Mouse (Mus musculus): ENCODE measurements around the gene Tbc1d30. TPM values are rescaled to one million over a fixed set of nuclear protein-coding genes. Genes with fewer than 3 reads are reported as not detected.

The Tbc1d30 gene
- polyA plus RNA-seq, 1 experiment from 2014 or later: 2.8 TPM

- Histone ChIP-seq H3K4me3 (no peak overlapping the region), H3K36me3 (no peaks in the 10 kb centered on the region), H3K27me3 (no peaks in the 10 kb centered on the region), H3K9me3 (no peaks in the 10 kb centered on the region), H3K4me1 (no peaks in the 10 kb centered on the region), H3K9ac (no peak overlapping the region), H3K4me2 (replicated peaks) (no peak overlapping the region), H3K27ac (no peak overlapping the region)
- no peak for ATAC-seq (ENCODE audit: insufficient number of reproducible peaks, insufficient read depth, low FRiP score, low TSS enrichment)
- WGBS: 12% methylated on average over 7 of the region's 7 CpGs
Observed at GRCm38 (mm10) chr10:121330940-121331339, 20.1 kb downstream of the Tbc1d30 start.

DNA sequence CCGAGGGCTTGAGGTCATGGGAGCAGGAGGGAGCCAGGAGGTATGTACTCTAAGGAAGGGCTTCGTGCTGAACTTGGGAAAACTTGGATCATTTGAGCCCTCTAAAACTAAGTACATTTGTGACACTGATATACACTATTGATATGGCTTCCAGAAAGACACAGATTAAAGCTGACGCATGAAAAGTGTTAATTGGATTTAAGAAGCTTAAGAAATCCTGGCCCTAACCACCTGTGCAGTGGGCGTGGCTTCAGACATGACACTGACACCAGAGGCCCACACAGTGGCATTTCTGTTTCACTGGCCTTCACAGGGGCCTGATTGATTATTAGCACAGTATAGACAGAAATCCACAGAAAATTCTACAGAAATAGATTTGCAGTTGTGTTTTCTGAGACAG is 21.5 kb downstream of the Tbc1d30 start:
- 64% methylated on average over 4 of the region's 4 CpGs for WGBS
- H3K4me1 ChIP-seq: no peaks in the 10 kb centered on the region

GRCm38 (mm10) chr10:121326167-121326566 is 24.9 kb downstream of the Tbc1d30 start:
- Histone ChIP-seq H3K4me3 (no peak overlapping the region), H3K27ac (no peak overlapping the region), H3K36me3 (no peaks in the 10 kb centered on the region), H3K27me3 (no peaks in the 10 kb centered on the region), H3K4me2 (replicated peaks) (no peak overlapping the region), H3K9ac (no peak overlapping the region), H3K4me1 (no peaks in the 10 kb centered on the region), H3K9me3 (no peaks in the 10 kb centered on the region)
- ATAC-seq (ENCODE audit: insufficient number of reproducible peaks, insufficient read depth, low FRiP score, low TSS enrichment): no peak

More for the DNA sequence above, 21.5 kb downstream of the Tbc1d30 start:
- Histone ChIP-seq H3K4me3 (no peak overlapping the region), H3K36me3 (no peaks in the 10 kb centered on the region), H3K9me3 (no peaks in the 10 kb centered on the region), H3K4me2 (replicated peaks) (no peak overlapping the region), H3K9ac (no peak overlapping the region), H3K27me3 (no peaks in the 10 kb centered on the region), H3K27ac (no peak overlapping the region)
- no peak for ATAC-seq (ENCODE audit: insufficient number of reproducible peaks, insufficient read depth, low FRiP score, low TSS enrichment)

DNA sequence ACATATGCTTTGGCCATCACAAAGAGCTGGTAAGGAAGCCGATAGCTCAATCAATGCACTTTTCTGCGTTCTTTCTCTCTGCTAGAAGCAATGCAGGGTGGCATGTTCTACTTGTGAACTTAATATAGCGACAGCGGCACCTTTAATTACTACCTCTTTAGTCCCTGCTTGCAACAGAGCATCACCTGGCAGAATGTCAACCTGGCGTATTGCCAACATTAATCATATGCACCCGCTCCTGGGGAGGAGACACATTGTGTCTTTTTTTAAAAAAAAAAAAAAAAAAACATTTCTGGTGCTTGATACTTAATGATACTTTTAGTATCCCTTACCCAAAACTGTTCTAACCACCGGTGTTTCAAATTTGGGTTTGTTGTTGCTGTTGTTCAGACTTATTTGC is 27.6 kb downstream of the Tbc1d30 start:
- H3K9ac ChIP-seq: no peak overlapping the region
- WGBS: 84% methylated on average over 7 of the region's 7 CpGs
- H3K4me1 ChIP-seq: no peaks in the 10 kb centered on the region
- no peak overlapping the region for H3K27ac ChIP-seq
- no peaks in the 10 kb centered on the region for H3K9me3 ChIP-seq
- no peak overlapping the region for H3K4me2 ChIP-seq (replicated peaks)
- H3K36me3 ChIP-seq: no peaks in the 10 kb centered on the region
- H3K27me3 ChIP-seq: no peaks in the 10 kb centered on the region
- ATAC-seq (ENCODE audit: insufficient number of reproducible peaks, insufficient read depth, low FRiP score, low TSS enrichment): no peak
- no peak overlapping the region for H3K4me3 ChIP-seq

DNA sequence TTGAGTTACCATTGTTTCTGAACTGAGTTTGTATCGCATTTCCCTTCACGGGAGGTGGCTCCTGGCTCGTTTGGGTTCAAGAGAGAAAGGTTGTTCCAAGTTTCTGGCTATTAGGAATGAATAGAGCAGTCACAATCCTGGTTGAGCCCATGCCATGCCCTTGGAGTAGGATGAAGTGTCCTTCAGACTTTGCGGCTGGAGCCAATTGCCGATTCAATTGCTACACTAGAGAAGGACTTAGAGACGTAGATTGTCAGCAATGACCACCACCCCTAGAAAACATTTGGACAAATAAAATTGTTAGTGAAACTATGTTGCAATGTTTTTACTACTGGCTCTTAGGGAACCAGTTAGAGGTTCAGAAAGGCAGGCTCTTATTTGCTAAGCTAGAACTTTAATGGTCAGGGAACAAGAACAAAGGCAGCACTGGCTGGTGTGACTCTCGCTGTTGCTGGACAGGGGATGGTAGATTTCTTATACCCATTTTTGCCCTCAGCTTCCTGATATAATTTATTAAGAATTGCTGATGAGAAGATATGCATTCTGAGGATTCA is 32.6 kb downstream of the Tbc1d30 start:
- Histone ChIP-seq H3K4me1 (peaks cover 8% of the 10 kb centered on the region; the same call in 1 of the 2 replicates), H3K4me2 (replicated peaks) (no peak overlapping the region), H3K27ac (no peak overlapping the region), H3K4me3 (no peak overlapping the region), H3K27me3 (peaks cover 10% of the 10 kb centered on the region; the same call in 1 of the 2 replicates), H3K36me3 (no peaks in the 10 kb centered on the region), H3K9me3 (no peaks in the 10 kb centered on the region), H3K9ac (no peak overlapping the region)
- 72% methylated on average over 7 of the region's 7 CpGs for WGBS
- ATAC-seq (ENCODE audit: insufficient number of reproducible peaks, insufficient read depth, low FRiP score, low TSS enrichment): no peak

GRCm38 (mm10) chr10:121316361-121316760 is 34.7 kb downstream of the Tbc1d30 start:
- Histone ChIP-seq H3K9ac (no peak overlapping the region), H3K4me1 (peaks cover 8% of the 10 kb centered on the region; the same call in 1 of the 2 replicates), H3K4me2 (replicated peaks) (no peak overlapping the region), H3K4me3 (no peak overlapping the region), H3K27ac (no peak overlapping the region), H3K27me3 (peaks cover 24% of the 10 kb centered on the region), H3K36me3 (no peaks in the 10 kb centered on the region), H3K9me3 (no peaks in the 10 kb centered on the region)
- ATAC-seq (ENCODE audit: insufficient number of reproducible peaks, insufficient read depth, low FRiP score, low TSS enrichment): no peak
- 86% methylated on average over 10 of the region's 10 CpGs for WGBS

DNA sequence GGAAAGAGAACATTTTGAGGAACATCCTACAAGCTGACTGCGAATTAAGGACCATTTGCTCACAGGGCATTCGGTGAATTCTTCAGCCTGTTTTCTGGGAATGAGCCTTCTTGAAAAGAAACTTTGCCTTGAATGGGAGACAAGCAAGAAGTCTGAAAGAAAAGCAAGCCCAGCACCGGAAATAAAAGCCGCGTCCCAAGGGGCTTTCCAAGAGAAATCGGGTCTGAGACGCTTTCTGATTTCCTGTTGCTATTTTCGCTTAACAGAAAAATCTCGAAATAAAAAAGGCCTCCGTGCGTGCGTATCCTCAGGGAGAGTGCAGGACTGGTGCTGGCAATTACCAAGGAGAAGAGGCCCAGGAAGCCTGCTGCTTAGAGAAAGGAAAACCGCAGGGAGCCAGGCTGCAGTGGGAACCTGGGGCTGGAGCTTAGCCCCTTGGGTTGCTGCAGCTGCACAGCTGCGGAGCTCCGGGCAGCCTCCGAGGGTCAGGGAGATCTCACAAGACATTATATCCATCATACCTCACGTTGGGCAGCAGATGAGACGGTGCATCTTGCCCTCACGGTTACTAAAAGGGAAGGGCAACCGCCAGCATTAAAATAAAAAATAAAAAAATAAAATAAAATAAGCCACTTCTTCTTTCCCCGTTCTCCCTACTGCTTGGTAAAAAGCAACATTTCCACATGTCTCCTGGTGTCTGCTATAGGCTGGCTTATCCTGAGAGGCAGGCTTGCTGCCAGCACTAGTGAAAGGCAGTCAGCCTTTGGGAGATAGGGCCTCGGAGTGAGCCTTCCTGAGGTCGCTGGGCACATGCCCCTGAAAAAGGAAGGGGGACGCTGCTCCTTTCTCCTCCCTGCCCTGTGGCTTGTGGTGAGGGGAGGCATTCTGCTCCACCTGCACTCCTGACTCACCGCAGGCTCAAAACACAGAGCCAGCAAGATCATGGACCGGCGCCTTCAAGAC is 35.5 kb downstream of the Tbc1d30 start:
- Histone ChIP-seq H3K4me3 (no peak overlapping the region), H3K9ac (no peak overlapping the region; the same call in 1 of the 2 replicates), H3K27ac (no peak overlapping the region), H3K4me2 (replicated peaks) (peak overlapping the region; percentile 43), H3K36me3 (no peaks in the 10 kb centered on the region), H3K4me1 (peaks cover 10% of the 10 kb centered on the region), H3K27me3 (peaks cover 26% of the 10 kb centered on the region), H3K9me3 (no peaks in the 10 kb centered on the region)
- ATAC-seq (ENCODE audit: insufficient number of reproducible peaks, insufficient read depth, low FRiP score, low TSS enrichment): no peak
- WGBS: 22% methylated on average over 27 of the region's 27 CpGs

GRCm38 (mm10) chr10:121314186-121314585 is 36.9 kb downstream of the Tbc1d30 start:
- no peaks in the 10 kb centered on the region for H3K9me3 ChIP-seq
- H3K27me3 ChIP-seq: peaks cover 39% of the 10 kb centered on the region
- no peaks in the 10 kb centered on the region for H3K36me3 ChIP-seq
- no peak for ATAC-seq (ENCODE audit: insufficient number of reproducible peaks, insufficient read depth, low FRiP score, low TSS enrichment)
- H3K4me3 ChIP-seq: no peak overlapping the region
- no peak overlapping the region for H3K27ac ChIP-seq
- H3K4me2 ChIP-seq (replicated peaks): no peak overlapping the region
- H3K9ac ChIP-seq: no peak overlapping the region
- H3K4me1 ChIP-seq: peaks cover 24% of the 10 kb centered on the region
- WGBS: 14% methylated on average over 4 of the region's 4 CpGs

DNA sequence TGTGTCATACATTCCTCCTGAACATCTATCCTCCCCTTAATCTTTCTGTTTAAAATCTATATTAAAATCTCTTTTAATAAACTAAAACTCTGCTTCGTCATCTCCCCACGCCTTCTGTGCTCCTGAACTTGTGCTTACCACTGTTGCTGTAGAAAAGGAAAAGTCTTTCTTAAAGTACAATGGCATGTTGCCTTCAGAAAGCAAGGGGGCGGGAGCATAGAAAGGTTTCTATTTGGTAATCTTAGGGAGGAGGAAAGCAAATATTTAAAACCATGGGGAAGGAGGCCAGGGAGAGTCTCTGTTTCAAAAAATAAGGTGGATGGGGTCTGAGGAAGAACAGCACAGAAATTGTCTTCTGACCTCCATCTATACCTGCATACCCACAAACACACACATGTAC is 38.0 kb downstream of the Tbc1d30 start:
- ATAC-seq (ENCODE audit: insufficient number of reproducible peaks, insufficient read depth, low FRiP score, low TSS enrichment): no peak
- H3K4me3 ChIP-seq: no peak overlapping the region
- no peak overlapping the region for H3K9ac ChIP-seq
- H3K27ac ChIP-seq: no peak overlapping the region
- H3K36me3 ChIP-seq: no peaks in the 10 kb centered on the region
- no peak overlapping the region for H3K4me2 ChIP-seq (replicated peaks)
- 90% methylated on average over 3 of the region's 3 CpGs for whole genome bisulfite sequencing
- H3K27me3 ChIP-seq: peaks cover 44% of the 10 kb centered on the region
- H3K4me1 ChIP-seq: peaks cover 25% of the 10 kb centered on the region
- no peaks in the 10 kb centered on the region for H3K9me3 ChIP-seq

DNA sequence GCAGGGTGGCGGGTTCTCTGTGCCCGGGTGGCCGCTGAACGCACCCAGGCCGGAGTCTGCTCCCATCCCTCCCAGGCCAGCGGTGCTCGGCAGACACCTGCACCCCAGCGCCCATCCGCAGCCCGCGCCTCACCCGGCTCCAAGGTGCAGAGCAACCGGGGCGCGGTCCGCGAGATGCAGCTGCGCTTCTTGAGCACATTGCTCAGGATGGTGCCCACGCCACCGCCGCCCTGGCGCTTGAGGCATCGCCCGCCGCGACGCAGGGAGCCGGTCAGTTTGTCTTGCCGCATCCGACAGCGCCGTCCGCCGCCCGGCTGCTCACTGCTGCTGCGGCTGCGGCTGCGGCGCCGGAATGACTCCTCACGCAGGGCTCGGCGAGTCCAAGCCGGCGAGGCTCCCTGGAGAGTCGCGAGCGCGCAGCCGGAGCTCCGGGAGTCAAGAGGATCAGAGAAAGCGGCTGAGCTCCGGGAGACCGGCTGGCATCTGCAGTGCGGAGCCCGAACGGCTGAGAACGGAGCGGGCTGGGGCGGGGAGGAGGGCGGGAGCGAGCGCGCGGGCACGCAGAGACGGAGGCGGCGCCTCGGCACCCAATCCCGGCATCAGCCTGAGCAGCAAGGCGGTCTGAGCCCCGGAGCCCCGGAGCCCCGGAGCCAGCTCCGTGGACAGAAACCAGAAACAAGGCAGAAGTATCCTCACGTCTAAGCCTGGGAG is 40.4 kb downstream of the Tbc1d30 start:
- H3K4me2 ChIP-seq (replicated peaks): peak overlapping the region; percentile 98
- H3K4me1 ChIP-seq: peaks cover 21% of the 10 kb centered on the region
- 1% methylated on average over 77 of the region's 77 CpGs for WGBS
- H3K27ac ChIP-seq: peak overlapping the region; percentile 58
- H3K9me3 ChIP-seq: no peaks in the 10 kb centered on the region
- peak; percentile 77 for ATAC-seq (ENCODE audit: insufficient number of reproducible peaks, insufficient read depth, low FRiP score, low TSS enrichment)
- peaks cover 38% of the 10 kb centered on the region for H3K27me3 ChIP-seq
- H3K4me3 ChIP-seq: peak overlapping the region; percentile 59
- H3K9ac ChIP-seq: peak overlapping the region; percentile 60
- no peaks in the 10 kb centered on the region for H3K36me3 ChIP-seq

- Histone ChIP-seq H3K27me3 (peaks cover 38% of the 10 kb centered on the region), H3K4me2 (replicated peaks) (peak overlapping the region; percentile 98), H3K36me3 (no peaks in the 10 kb centered on the region), H3K4me1 (peaks cover 17% of the 10 kb centered on the region), H3K9ac (peak overlapping the region; percentile 60), H3K27ac (no peak overlapping the region), H3K9me3 (no peaks in the 10 kb centered on the region), H3K4me3 (peak overlapping the region; percentile 59)
- 2% methylated on average over 32 of the region's 32 CpGs for WGBS
- peak; percentile 19; the same call in 1 of the 2 replicates for ATAC-seq (ENCODE audit: insufficient number of reproducible peaks, insufficient read depth, low FRiP score, low TSS enrichment)
Observed at GRCm38 (mm10) chr10:121309801-121310510, 41.1 kb downstream of the Tbc1d30 start.

Measured in embryonic facial prominence, embryonic 12.5 days (tissue).